Mouse (Mus musculus) lung, adult 2 months (tissue): ENCODE measurements around the gene Nr3c2. TPM values are rescaled to one million over a fixed set of nuclear protein-coding genes. Genes with fewer than 3 reads are reported as not detected.
A peak's percentile ranks its signal among the peaks of the same experiment; 100 is the strongest.

ENCODE experiments used
- DNase-seq: peaks from one replicate; pipeline ENCODE4 v3.0.0; 2022
- H3K4me1 ChIP-seq: fragments of 200-500 bp; 2 replicates; pipeline ENCODE4 v1.6.1; 2011; ENCODE audit warnings: low read length; ENCODE audit not compliant: control insufficient read depth, insufficient read depth
- H3K4me3 ChIP-seq: fragments of 200-500 bp; replicated peaks from 2 replicates; pipeline ENCODE3; 2011; ENCODE audit warnings: low read depth, mild to moderate bottlenecking, control low read depth, low read length; ENCODE audit errors: extremely low read depth
- CTCF ChIP-seq: fragments of 200-500 bp; IDR thresholded peaks from 2 replicates; pipeline ENCODE4 v1.5.1; 2011; ENCODE audit warnings: mild to moderate bottlenecking, low read length, control low read depth; ENCODE audit not compliant: insufficient read depth
- POLR2A ChIP-seq: fragments of 200-500 bp; IDR thresholded peaks from 2 replicates; pipeline ENCODE4 v1.6.1; 2011; ENCODE audit warnings: low read depth, mild to moderate bottlenecking, control low read depth, low read length, borderline replicate concordance; ENCODE audit errors: extremely low read depth
- WGBS: fragments of 180-500 bp; shearing (Covaris S2); methylation state at CpG from one replicate; pipeline ENCODE4 v1.1.7; 2018; 5-methylcytosine and 5-hydroxymethylcytosine counted together
- polyA plus RNA-seq: library from polyadenylated mRNA; depleted of rRNA; stranded (reverse); fragments of >200 nt; gene quantifications from 2 replicates; pipeline ENCODE4 v1.2.3, GENCODE M21; 2012

The Nr3c2 gene
- polyA plus RNA-seq, 1 experiment = 6.3 TPM

DNA sequence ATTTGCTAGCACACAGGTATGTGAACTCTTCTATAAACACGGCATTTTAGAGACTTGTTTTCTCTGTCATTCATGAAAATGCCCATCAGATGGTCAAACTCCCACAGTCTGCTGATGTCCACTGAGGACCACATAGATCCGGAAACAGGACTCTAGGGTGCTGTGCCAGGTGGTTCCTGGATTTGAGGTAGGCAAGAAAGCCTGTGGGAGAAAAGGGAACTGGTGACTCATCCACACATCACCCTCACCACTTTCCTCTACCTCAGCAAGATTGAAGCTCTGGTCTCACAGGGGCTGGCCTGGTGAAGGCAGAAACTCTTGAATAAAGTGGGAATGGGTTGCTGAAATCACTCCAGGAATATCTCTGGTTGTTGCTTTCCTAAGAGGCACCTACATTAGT, 213.5 kb downstream of the Nr3c2 start:
- no peak for DNase-seq
- WGBS = 88% methylated on average over 2 of the region's 2 CpGs
- Histone ChIP-seq H3K4me1 (no peaks in the 10 kb centered on the region), H3K4me3 (no peak overlapping the region)
- TF ChIP-seq POLR2A (no peak), CTCF (no peak)

DNA sequence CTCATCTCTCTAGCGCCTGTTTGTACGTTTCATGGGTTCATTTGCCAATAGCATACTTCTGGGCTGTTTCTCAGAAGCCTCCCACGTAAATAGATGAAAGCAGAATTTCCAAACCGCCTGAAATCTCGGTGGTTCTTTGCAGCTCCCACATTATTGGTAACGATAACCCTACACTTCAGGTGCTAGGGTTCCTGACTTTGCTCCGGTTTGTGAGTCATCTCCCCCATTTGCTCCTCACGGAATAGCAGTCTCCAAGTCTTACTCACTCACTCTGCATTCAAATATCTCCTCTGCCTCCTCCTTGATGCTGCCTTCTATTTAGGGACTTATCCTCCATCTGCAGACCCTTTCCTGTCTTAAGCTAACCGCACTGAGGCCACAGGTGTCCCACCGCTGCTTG, 215.5 kb downstream of the Nr3c2 start:
- TF ChIP-seq POLR2A = no peak
- TF ChIP-seq CTCF = no peak
- no peak for DNase-seq
- 92% methylated on average over 10 of the region's 10 CpGs for WGBS
- Histone ChIP-seq H3K4me3 (no peak overlapping the region), H3K4me1 (no peaks in the 10 kb centered on the region)

- peaks cover 6% of the 10 kb centered on the region for H3K4me1 ChIP-seq
- TF ChIP-seq POLR2A (no peak), CTCF (no peak)
- DNase-seq = no peak
- H3K4me3 ChIP-seq = no peak overlapping the region
- WGBS = 36% methylated on average over 7 of the region's 7 CpGs
Measured at GRCm38 (mm10) chr8:77116419-77117079, 217.3 kb downstream of the Nr3c2 start.

DNA sequence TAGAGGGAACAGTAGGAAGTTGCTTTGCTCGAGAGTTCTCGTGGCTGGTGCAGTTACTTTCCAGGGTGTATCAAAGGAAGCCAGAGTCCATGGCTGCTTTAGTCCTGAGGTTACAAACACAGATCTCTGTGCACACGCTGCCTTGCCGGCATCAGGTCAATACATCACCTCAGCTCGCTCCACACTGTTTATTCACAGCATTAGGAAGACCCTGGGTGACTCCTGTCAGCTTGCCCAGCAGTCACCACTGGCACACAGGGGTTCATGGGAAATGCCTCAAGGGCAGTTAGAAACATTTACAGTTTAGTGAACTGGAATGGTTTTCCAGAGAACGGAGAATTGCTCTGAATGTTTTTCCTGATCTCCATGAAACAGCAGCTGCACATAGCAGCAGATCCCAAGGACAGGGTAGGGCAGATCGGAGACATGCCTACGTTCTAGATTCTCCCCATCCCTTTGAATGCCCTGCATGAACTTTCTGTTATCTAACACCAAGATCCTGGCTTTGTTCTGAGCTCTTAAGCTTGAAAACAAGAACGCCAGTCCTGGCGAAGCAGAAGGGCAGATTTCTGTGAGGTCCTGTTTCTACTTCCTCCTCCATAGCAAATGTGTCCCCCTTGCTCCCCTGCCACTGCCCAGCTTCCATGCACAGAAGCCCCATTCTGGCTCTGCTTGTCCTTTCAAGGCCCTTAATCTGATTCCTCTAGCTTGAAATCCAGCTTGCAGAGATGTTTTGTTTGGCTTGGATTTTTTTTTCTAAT, 221.7 kb downstream of the Nr3c2 start:
- DNase-seq = no peak
- 23% methylated on average over 10 of the region's 10 CpGs for WGBS
- Histone ChIP-seq H3K4me1 (peaks cover 8% of the 10 kb centered on the region), H3K4me3 (no peak overlapping the region)
- TF ChIP-seq POLR2A (no peak), CTCF (no peak)

DNA sequence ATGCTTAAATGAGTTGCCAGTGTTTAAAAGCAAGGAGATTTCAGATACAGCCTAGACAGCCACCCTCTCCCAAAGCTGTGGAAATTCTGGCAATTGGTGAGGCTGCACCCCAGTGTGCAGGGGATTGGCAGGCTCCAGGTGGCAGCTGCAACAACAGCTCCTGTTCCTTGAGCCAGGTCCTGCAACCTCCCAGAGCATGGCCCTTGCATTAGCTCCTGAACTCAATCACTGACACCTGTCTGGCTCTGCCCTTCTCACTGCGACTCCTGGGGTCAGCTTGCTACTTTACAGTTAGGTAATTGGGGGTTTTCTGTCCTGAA, 222.3 kb downstream of the Nr3c2 start:
- TF ChIP-seq CTCF (no peak), POLR2A (no peak)
- peaks cover 8% of the 10 kb centered on the region for H3K4me1 ChIP-seq
- no peak overlapping the region for H3K4me3 ChIP-seq
- 20% methylated on average over 1 of the region's 1 CpGs for WGBS
- DNase-seq = no peak

GRCm38 (mm10) chr8:77122300-77122699, 223.1 kb downstream of the Nr3c2 start:
- H3K4me1 ChIP-seq = peaks cover 8% of the 10 kb centered on the region
- H3K4me3 ChIP-seq = no peak overlapping the region
- WGBS = 64% methylated on average over 5 of the region's 5 CpGs
- TF ChIP-seq CTCF (no peak), POLR2A (no peak)
- no peak for DNase-seq

- DNase-seq = no peak
- 85% methylated on average over 7 of the region's 7 CpGs for WGBS
- Histone ChIP-seq H3K4me1 (peaks cover 7% of the 10 kb centered on the region), H3K4me3 (no peak overlapping the region)
- TF ChIP-seq POLR2A (no peak), CTCF (no peak)
Measured at GRCm38 (mm10) chr8:77125777-77126176, 226.5 kb downstream of the Nr3c2 start.

DNA sequence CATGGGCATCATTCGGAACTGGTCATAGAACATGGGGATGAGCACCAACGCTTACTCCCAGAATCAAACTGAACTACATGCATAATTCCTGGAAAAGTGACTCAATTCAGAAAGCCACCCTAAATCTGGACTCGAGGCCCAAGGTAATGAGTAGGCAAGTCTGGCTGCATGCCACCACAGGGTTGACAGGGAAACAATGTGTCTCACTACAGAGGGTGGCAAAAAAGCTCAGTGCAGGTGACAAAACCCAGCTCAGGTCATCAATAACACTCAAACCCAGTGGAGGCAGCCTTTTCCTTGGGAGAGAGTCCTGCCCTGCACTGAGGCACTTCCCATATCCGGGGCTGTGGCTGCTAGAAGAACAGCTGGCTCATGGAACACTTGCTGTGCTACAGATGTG, 228.8 kb downstream of the Nr3c2 start:
- TF ChIP-seq POLR2A (no peak), CTCF (no peak)
- WGBS = 82% methylated on average over 4 of the region's 4 CpGs
- DNase-seq = no peak

GRCm38 (mm10) chr8:77132903-77133637, 233.8 kb downstream of the Nr3c2 start:
- no peaks in the 10 kb centered on the region; the same call in 1 of the 2 replicates for H3K4me1 ChIP-seq
- TF ChIP-seq POLR2A = no peak
- no peak for TF ChIP-seq CTCF
- peak; percentile 49 for DNase-seq
- 40% methylated on average over 11 of the region's 11 CpGs for WGBS
- no peak overlapping the region for H3K4me3 ChIP-seq

More for the DNA sequence above, 228.8 kb downstream of the Nr3c2 start:
- H3K4me1 ChIP-seq = no peaks in the 10 kb centered on the region
- no peak overlapping the region for H3K4me3 ChIP-seq
